Mouse (Mus musculus): ENCODE data around the gene Cherp. TPM values are rescaled to one million over a fixed set of nuclear protein-coding genes. Genes with fewer than 3 reads are reported as not detected.

The Cherp gene
- polyA plus RNA-seq, 1 experiment from 2014 or later, result 15.6 TPM

- no peaks in the 10 kb centered on the region for H3K4me1 ChIP-seq (replicated peaks; ENCODE audit: control insufficient read depth, insufficient read depth)
- H3K4me2 ChIP-seq (replicated peaks; ENCODE audit: low read depth), result no peak overlapping the region
- no peak overlapping the region for H3K27ac ChIP-seq (replicated peaks)
- DNase-seq (ENCODE audit: low spot score) (no peak), ATAC-seq (ENCODE audit: low FRiP score, low TSS enrichment) (no peak)
- H3K4me3 ChIP-seq (ENCODE audit: low read depth, low read length), result no peak overlapping the region
- H3K9me3 ChIP-seq (ENCODE audit: control insufficient read depth, low read length), result no peaks in the 10 kb centered on the region
- 0 out of 2 replicates have a peak overlapping the region, but pooled peaks have one; percentile 23 for H3K9ac ChIP-seq (ENCODE audit: low read length)
- peaks cover 14% of the 10 kb centered on the region; the same call in 1 of the 2 replicates for H3K36me3 ChIP-seq (ENCODE audit: control insufficient read depth, insufficient read depth, low read length)
- TF ChIP-seq EP300 (optimal IDR thresholded peaks at IDR 0.05), result no peak
- no peak for TF ChIP-seq CTCF (IDR thresholded peaks at IDR 0.05; ENCODE audit: low read depth)
- no peaks in the 10 kb centered on the region for H3K27me3 ChIP-seq (ENCODE audit: control insufficient read depth, insufficient read depth, low read length)
- WGBS, result 61% methylated on average over 8 of the region's 8 CpGs
These were observed 23.5 kb downstream of the Cherp start for GRCm38 (mm10) chr8:72451516-72451915.

GRCm38 (mm10) chr8:72445071-72445470, 30.0 kb downstream of the Cherp start:
- no peak overlapping the region for H3K9ac ChIP-seq (ENCODE audit: low read length)
- WGBS, result 93% methylated on average over 6 of the region's 6 CpGs
- H3K36me3 ChIP-seq (ENCODE audit: control insufficient read depth, insufficient read depth, low read length), result peaks cover 4% of the 10 kb centered on the region; the same call in 1 of the 2 replicates
- DNase-seq (ENCODE audit: low spot score) (no peak), ATAC-seq (ENCODE audit: low FRiP score, low TSS enrichment) (no peak)
- no peaks in the 10 kb centered on the region for H3K4me1 ChIP-seq (replicated peaks; ENCODE audit: control insufficient read depth, insufficient read depth)
- no peak overlapping the region for H3K4me3 ChIP-seq (ENCODE audit: low read depth, low read length)
- H3K27ac ChIP-seq (replicated peaks), result no peak overlapping the region
- H3K4me2 ChIP-seq (replicated peaks; ENCODE audit: low read depth), result no peak overlapping the region
- no peaks in the 10 kb centered on the region for H3K27me3 ChIP-seq (ENCODE audit: control insufficient read depth, insufficient read depth, low read length)
- H3K9me3 ChIP-seq (ENCODE audit: control insufficient read depth, low read length), result no peaks in the 10 kb centered on the region
- TF ChIP-seq EP300 (optimal IDR thresholded peaks at IDR 0.05), result no peak
- TF ChIP-seq CTCF (IDR thresholded peaks at IDR 0.05; ENCODE audit: low read depth), result no peak

GRCm38 (mm10) chr8:72443994-72444350, 31.1 kb downstream of the Cherp start:
- Histone ChIP-seq H3K36me3 (ENCODE audit: control insufficient read depth, insufficient read depth, low read length) (no peaks in the 10 kb centered on the region), H3K4me1 (replicated peaks; ENCODE audit: control insufficient read depth, insufficient read depth) (no peaks in the 10 kb centered on the region), H3K4me3 (ENCODE audit: low read depth, low read length) (peak overlapping the region; percentile 31), H3K9me3 (ENCODE audit: control insufficient read depth, low read length) (no peaks in the 10 kb centered on the region), H3K27ac (replicated peaks) (0 out of 2 replicates have a peak overlapping the region, but pooled peaks have one; percentile 63), H3K9ac (ENCODE audit: low read length) (peak overlapping the region; percentile 56), H3K4me2 (replicated peaks; ENCODE audit: low read depth) (peak overlapping the region; percentile 50), H3K27me3 (ENCODE audit: control insufficient read depth, insufficient read depth, low read length) (no peaks in the 10 kb centered on the region)
- TF ChIP-seq EP300 (optimal IDR thresholded peaks at IDR 0.05), result no peak
- TF ChIP-seq CTCF (IDR thresholded peaks at IDR 0.05; ENCODE audit: low read depth), result no peak
- DNase-seq (ENCODE audit: low spot score), result no peak
- ATAC-seq (ENCODE audit: low FRiP score, low TSS enrichment), result peak; percentile 39; the same call in 1 of the 2 replicates
- WGBS, result 32% methylated on average over 6 of the region's 6 CpGs

GRCm38 (mm10) chr8:72443338-72443993, 31.6 kb downstream of the Cherp start, which contains the start of the genes Calr3 and 1700030K09Rik:
Gene Calr3, minus strand, starts transcription at chr8:72443870.
Gene 1700030K09Rik, plus strand, starts transcription at chr8:72443880.
- ATAC-seq (ENCODE audit: low FRiP score, low TSS enrichment) (peak; percentile 99), DNase-seq (ENCODE audit: low spot score) (peak; percentile 98)
- TF ChIP-seq CTCF (IDR thresholded peaks at IDR 0.05; ENCODE audit: low read depth), result no peak
- no peak for TF ChIP-seq EP300 (optimal IDR thresholded peaks at IDR 0.05)
- H3K4me1 ChIP-seq (replicated peaks; ENCODE audit: control insufficient read depth, insufficient read depth), result no peaks in the 10 kb centered on the region
- no peaks in the 10 kb centered on the region for H3K36me3 ChIP-seq (ENCODE audit: control insufficient read depth, insufficient read depth, low read length)
- H3K27ac ChIP-seq (replicated peaks), result 0 out of 2 replicates have a peak within 1 kb of the TSS, but pooled peaks have one; percentile 63
- peak within 1 kb of the TSS; percentile 56 for H3K9ac ChIP-seq (ENCODE audit: low read length)
- peak within 1 kb of the TSS; percentile 56 for H3K4me2 ChIP-seq (replicated peaks; ENCODE audit: low read depth)
- H3K9me3 ChIP-seq (ENCODE audit: control insufficient read depth, low read length), result no peaks in the 10 kb centered on the region
- H3K4me3 ChIP-seq (ENCODE audit: low read depth, low read length), result peak within 1 kb of the TSS; percentile 33
- H3K27me3 ChIP-seq (ENCODE audit: control insufficient read depth, insufficient read depth, low read length), result no peaks in the 10 kb centered on the region
- WGBS, result 4% methylated on average over 34 of the region's 34 CpGs

- ATAC-seq (ENCODE audit: low FRiP score, low TSS enrichment), result peak; percentile 93
- TF ChIP-seq EP300 (optimal IDR thresholded peaks at IDR 0.05) (no peak), CTCF (IDR thresholded peaks at IDR 0.05; ENCODE audit: low read depth) (no peak)
- H3K4me2 ChIP-seq (replicated peaks; ENCODE audit: low read depth), result no peak overlapping the region
- 62% methylated on average over 8 of the region's 8 CpGs for WGBS
- no peak overlapping the region for H3K9ac ChIP-seq (ENCODE audit: low read length)
- no peaks in the 10 kb centered on the region for H3K4me1 ChIP-seq (replicated peaks; ENCODE audit: control insufficient read depth, insufficient read depth)
- H3K36me3 ChIP-seq (ENCODE audit: control insufficient read depth, insufficient read depth, low read length), result no peaks in the 10 kb centered on the region
- no peaks in the 10 kb centered on the region for H3K27me3 ChIP-seq (ENCODE audit: control insufficient read depth, insufficient read depth, low read length)
- DNase-seq (ENCODE audit: low spot score), result peak; percentile 75
- no peak overlapping the region for H3K4me3 ChIP-seq (ENCODE audit: low read depth, low read length)
- H3K9me3 ChIP-seq (ENCODE audit: control insufficient read depth, low read length), result no peaks in the 10 kb centered on the region
- H3K27ac ChIP-seq (replicated peaks), result peak overlapping the region; percentile 24; the same call in 1 of the 2 replicates
These were observed 36.6 kb downstream of the Cherp start for GRCm38 (mm10) chr8:72438248-72439015.

Measured in stomach, postnatal 0 days (tissue).